Mouse (Mus musculus): ENCODE results near the gene Kcnk5. TPM values are rescaled to one million over a fixed set of nuclear protein-coding genes. Genes with fewer than 3 reads are reported as not detected.

Kcnk5 gene
- total and polyA plus RNA-seq, 2 experiments from 2014 or later, result 0.70 to 0.99 TPM

GRCm38 (mm10) chr14:20225525-20225924, 43.9 kb upstream of the Kcnk5 start:
- no peak for ATAC-seq (ENCODE audit: low FRiP score)
- DNase-seq (ENCODE audit: low spot score), result peak; percentile 13
- 14% methylated on average over 4 of the region's 4 CpGs for WGBS
- Histone ChIP-seq H3K4me2 (ENCODE audit: low read depth, low read length, poor library complexity, severe bottlenecking) (no peak overlapping the region), H3K9me3 (ENCODE audit: low read length) (no peaks in the 10 kb centered on the region), H3K36me3 (ENCODE audit: insufficient read depth, low read length) (no peaks in the 10 kb centered on the region), H3K4me3 (ENCODE audit: low read depth, low read length) (no peak overlapping the region), H3K4me1 (ENCODE audit: insufficient read depth, low read length) (peaks cover 7% of the 10 kb centered on the region; the same call in 1 of the 2 replicates), H3K27me3 (ENCODE audit: insufficient read depth, low read length) (no peaks in the 10 kb centered on the region), H3K27ac (ENCODE audit: low read depth, low read length) (no peak overlapping the region), H3K9ac (replicated peaks; ENCODE audit: low read length, poor library complexity, severe bottlenecking) (no peak overlapping the region)
- TF ChIP-seq CTCF (IDR thresholded peaks at IDR 0.05), result no peak

- no peaks in the 10 kb centered on the region for H3K36me3 ChIP-seq (ENCODE audit: insufficient read depth, low read length)
- DNase-seq (ENCODE audit: low spot score) (no peak), ATAC-seq (ENCODE audit: low FRiP score) (no peak)
- TF ChIP-seq CTCF (IDR thresholded peaks at IDR 0.05), result no peak
- no peak overlapping the region for H3K4me2 ChIP-seq (ENCODE audit: low read depth, low read length, poor library complexity, severe bottlenecking)
- H3K27me3 ChIP-seq (ENCODE audit: insufficient read depth, low read length), result no peaks in the 10 kb centered on the region
- WGBS, result 50% methylated on average over 10 of the region's 10 CpGs
- no peak overlapping the region for H3K4me3 ChIP-seq (ENCODE audit: low read depth, low read length)
- H3K9me3 ChIP-seq (ENCODE audit: low read length), result no peaks in the 10 kb centered on the region
- peaks cover 7% of the 10 kb centered on the region; the same call in 1 of the 2 replicates for H3K4me1 ChIP-seq (ENCODE audit: insufficient read depth, low read length)
- H3K9ac ChIP-seq (replicated peaks; ENCODE audit: low read length, poor library complexity, severe bottlenecking), result no peak overlapping the region
- H3K27ac ChIP-seq (ENCODE audit: low read depth, low read length), result no peak overlapping the region
These were observed 43.1 kb upstream of the Kcnk5 start for GRCm38 (mm10) chr14:20224576-20225218.

GRCm38 (mm10) chr14:20224163-20224562, 42.6 kb upstream of the Kcnk5 start:
- H3K4me1 ChIP-seq (ENCODE audit: insufficient read depth, low read length), result peaks cover 7% of the 10 kb centered on the region; the same call in 1 of the 2 replicates
- H3K4me2 ChIP-seq (ENCODE audit: low read depth, low read length, poor library complexity, severe bottlenecking), result no peak overlapping the region
- H3K36me3 ChIP-seq (ENCODE audit: insufficient read depth, low read length), result no peaks in the 10 kb centered on the region
- TF ChIP-seq CTCF (IDR thresholded peaks at IDR 0.05), result no peak
- no peaks in the 10 kb centered on the region for H3K27me3 ChIP-seq (ENCODE audit: insufficient read depth, low read length)
- H3K4me3 ChIP-seq (ENCODE audit: low read depth, low read length), result no peak overlapping the region
- 17% methylated on average over 4 of the region's 4 CpGs for WGBS
- no peak overlapping the region for H3K9ac ChIP-seq (replicated peaks; ENCODE audit: low read length, poor library complexity, severe bottlenecking)
- peak; percentile 51 for DNase-seq (ENCODE audit: low spot score)
- no peak for ATAC-seq (ENCODE audit: low FRiP score)
- no peak overlapping the region for H3K27ac ChIP-seq (ENCODE audit: low read depth, low read length)
- H3K9me3 ChIP-seq (ENCODE audit: low read length), result no peaks in the 10 kb centered on the region

- Histone ChIP-seq H3K4me2 (ENCODE audit: low read depth, low read length, poor library complexity, severe bottlenecking) (no peak overlapping the region), H3K4me3 (ENCODE audit: low read depth, low read length) (no peak overlapping the region), H3K36me3 (ENCODE audit: insufficient read depth, low read length) (no peaks in the 10 kb centered on the region), H3K9ac (replicated peaks; ENCODE audit: low read length, poor library complexity, severe bottlenecking) (no peak overlapping the region), H3K27me3 (ENCODE audit: insufficient read depth, low read length) (no peaks in the 10 kb centered on the region), H3K27ac (ENCODE audit: low read depth, low read length) (no peak overlapping the region), H3K4me1 (ENCODE audit: insufficient read depth, low read length) (peaks cover 7% of the 10 kb centered on the region; the same call in 1 of the 2 replicates), H3K9me3 (ENCODE audit: low read length) (no peaks in the 10 kb centered on the region)
- 94% methylated on average over 5 of the region's 5 CpGs for WGBS
- no peak for DNase-seq (ENCODE audit: low spot score)
- ATAC-seq (ENCODE audit: low FRiP score), result no peak
- TF ChIP-seq CTCF (IDR thresholded peaks at IDR 0.05), result no peak
These were observed 41.6 kb upstream of the Kcnk5 start for GRCm38 (mm10) chr14:20223253-20223652.

- Histone ChIP-seq H3K27ac (ENCODE audit: low read depth, low read length) (no peak overlapping the region), H3K27me3 (ENCODE audit: insufficient read depth, low read length) (no peaks in the 10 kb centered on the region), H3K4me2 (ENCODE audit: low read depth, low read length, poor library complexity, severe bottlenecking) (no peak overlapping the region), H3K4me1 (ENCODE audit: insufficient read depth, low read length) (peaks cover 7% of the 10 kb centered on the region; the same call in 1 of the 2 replicates), H3K9ac (replicated peaks; ENCODE audit: low read length, poor library complexity, severe bottlenecking) (no peak overlapping the region), H3K4me3 (ENCODE audit: low read depth, low read length) (no peak overlapping the region), H3K36me3 (ENCODE audit: insufficient read depth, low read length) (no peaks in the 10 kb centered on the region), H3K9me3 (ENCODE audit: low read length) (no peaks in the 10 kb centered on the region)
- WGBS, result 22% methylated on average over 7 of the region's 7 CpGs
- no peak for DNase-seq (ENCODE audit: low spot score)
- no peak for TF ChIP-seq CTCF (IDR thresholded peaks at IDR 0.05)
- no peak for ATAC-seq (ENCODE audit: low FRiP score)
These were observed 39.5 kb upstream of the Kcnk5 start for GRCm38 (mm10) chr14:20221083-20221482.

- Histone ChIP-seq H3K4me2 (ENCODE audit: low read depth, low read length, poor library complexity, severe bottlenecking) (no peak overlapping the region), H3K9me3 (ENCODE audit: low read length) (no peaks in the 10 kb centered on the region), H3K4me3 (ENCODE audit: low read depth, low read length) (no peak overlapping the region), H3K9ac (replicated peaks; ENCODE audit: low read length, poor library complexity, severe bottlenecking) (no peak overlapping the region), H3K27me3 (ENCODE audit: insufficient read depth, low read length) (no peaks in the 10 kb centered on the region), H3K4me1 (ENCODE audit: insufficient read depth, low read length) (no peaks in the 10 kb centered on the region), H3K27ac (ENCODE audit: low read depth, low read length) (no peak overlapping the region), H3K36me3 (ENCODE audit: insufficient read depth, low read length) (no peaks in the 10 kb centered on the region)
- WGBS, result 89% methylated on average over 1 of the region's 1 CpGs
- no peak for TF ChIP-seq CTCF (IDR thresholded peaks at IDR 0.05)
- DNase-seq (ENCODE audit: low spot score) (no peak), ATAC-seq (ENCODE audit: low FRiP score) (no peak)
These were observed 38.2 kb upstream of the Kcnk5 start for GRCm38 (mm10) chr14:20219849-20220248.
